Mouse (Mus musculus) embryonic facial prominence, embryonic 11.5 days (tissue): ENCODE results near the gene 5830473C10Rik. TPM values are rescaled to one million over a fixed set of nuclear protein-coding genes. Genes with fewer than 3 reads are reported as not detected.

Experiments
- ATAC-seq: fragments of 200-750 bp; cut with Nextera tagmentation; replicated peaks from 2 replicates; pipeline ENCODE4 v1.8.0; 2017; ENCODE audit warnings: low read depth; ENCODE audit not compliant: insufficient number of reproducible peaks, low FRiP score, low TSS enrichment
- DNase-seq: peaks from one replicate; pipeline ENCODE4 v3.0.0-alpha.2; 2015; ENCODE audit warnings: low spot score
- H3K27ac ChIP-seq: fragments of 300-500 bp; sonication (generic); replicated peaks from 2 replicates; pipeline ENCODE4 v1.5.1; 2014; ENCODE audit warnings: mild to moderate bottlenecking, low read depth, low read length, control low read depth
- H3K27me3 ChIP-seq: fragments of 300-500 bp; sonication (generic); 2 replicates; pipeline ENCODE4 v1.6.1; 2014; ENCODE audit warnings: mild to moderate bottlenecking, low read length, moderate library complexity, mixed read lengths; ENCODE audit not compliant: control insufficient read depth, insufficient read depth
- H3K36me3 ChIP-seq: fragments of 300-500 bp; sonication (generic); replicated peaks from 2 replicates; pipeline ENCODE4 v1.6.1; 2014; ENCODE audit warnings: low read depth, mild to moderate bottlenecking, low read length, moderate library complexity, mixed read lengths; ENCODE audit not compliant: control insufficient read depth, insufficient read depth
- H3K4me1 ChIP-seq: fragments of 300-500 bp; sonication (generic); 2 replicates; pipeline ENCODE4 v1.6.1; 2014; ENCODE audit warnings: low read length, mixed read lengths; ENCODE audit not compliant: control insufficient read depth, insufficient read depth
- H3K4me2 ChIP-seq: fragments of 300-500 bp; sonication (generic); 2 replicates; pipeline ENCODE4 v1.6.1; 2014; ENCODE audit warnings: low read depth, mild to moderate bottlenecking, control low read depth, low read length, moderate library complexity
- H3K4me3 ChIP-seq: fragments of 300-500 bp; sonication (generic); 2 replicates; pipeline ENCODE4 v1.5.1; 2014; ENCODE audit warnings: low read depth, low read length, control low read depth
- H3K9ac ChIP-seq: fragments of 300-500 bp; sonication (generic); replicated peaks from 2 replicates; pipeline ENCODE4 v1.6.1; 2014; ENCODE audit warnings: mild to moderate bottlenecking, control low read depth, low read length
- H3K9me3 ChIP-seq: fragments of 300-500 bp; sonication (generic); replicated peaks from 2 replicates; pipeline ENCODE4 v1.6.1; 2016; ENCODE audit warnings: mild to moderate bottlenecking, low read length, inconsistent platforms, mixed read lengths; ENCODE audit not compliant: control insufficient read depth
- WGBS: fragments of 180-500 bp; shearing (Covaris S2); extraction: QIAGEN DNeasy Blood & Tissue Kit; methylation state at CpG from one replicate; pipeline ENCODE4 v1.1.7; 2014; 5-methylcytosine and 5-hydroxymethylcytosine counted together
- polyA plus RNA-seq: library from polyadenylated mRNA; unstranded; fragments of >200 nt; fragmentation: Nextera tagmentation; extraction: Ambion mirVana; gene quantifications from 2 replicates; pipeline ENCODE4 v1.2.1, GENCODE M21; 2014

5830473C10Rik gene
- polyA plus RNA-seq, 1 experiment from 2014 or later, result not detected

- Histone ChIP-seq H3K36me3 (no peaks in the 10 kb centered on the region), H3K9ac (no peak overlapping the region), H3K27me3 (no peaks in the 10 kb centered on the region), H3K4me3 (no peak overlapping the region), H3K9me3 (no peaks in the 10 kb centered on the region), H3K4me2 (no peak overlapping the region), H3K4me1 (no peaks in the 10 kb centered on the region), H3K27ac (no peak overlapping the region)
- WGBS, result 86% methylated on average over 7 of the region's 7 CpGs
- DNase-seq (no peak), ATAC-seq (no peak)
Measured at GRCm38 (mm10) chr5:90584799-90585198, 23.9 kb downstream of the 5830473C10Rik start.

GRCm38 (mm10) chr5:90586511-90586910 lies 25.6 kb downstream of the 5830473C10Rik start:
- no peaks in the 10 kb centered on the region for H3K4me1 ChIP-seq
- H3K4me3 ChIP-seq, result no peak overlapping the region
- no peaks in the 10 kb centered on the region for H3K9me3 ChIP-seq
- DNase-seq (no peak), ATAC-seq (no peak)
- H3K9ac ChIP-seq, result no peak overlapping the region
- H3K4me2 ChIP-seq, result no peak overlapping the region
- no peak overlapping the region for H3K27ac ChIP-seq
- WGBS, result 81% methylated on average over 5 of the region's 5 CpGs
- no peaks in the 10 kb centered on the region for H3K27me3 ChIP-seq
- no peaks in the 10 kb centered on the region for H3K36me3 ChIP-seq

GRCm38 (mm10) chr5:90588104-90588503 lies 27.2 kb downstream of the 5830473C10Rik start:
- ATAC-seq (no peak), DNase-seq (no peak)
- H3K36me3 ChIP-seq, result no peaks in the 10 kb centered on the region
- no peak overlapping the region for H3K4me2 ChIP-seq
- H3K9ac ChIP-seq, result no peak overlapping the region
- no peaks in the 10 kb centered on the region for H3K9me3 ChIP-seq
- H3K27me3 ChIP-seq, result no peaks in the 10 kb centered on the region
- WGBS, result 87% methylated on average over 5 of the region's 5 CpGs
- H3K4me3 ChIP-seq, result no peak overlapping the region
- H3K4me1 ChIP-seq, result no peaks in the 10 kb centered on the region
- no peak overlapping the region for H3K27ac ChIP-seq

DNA sequence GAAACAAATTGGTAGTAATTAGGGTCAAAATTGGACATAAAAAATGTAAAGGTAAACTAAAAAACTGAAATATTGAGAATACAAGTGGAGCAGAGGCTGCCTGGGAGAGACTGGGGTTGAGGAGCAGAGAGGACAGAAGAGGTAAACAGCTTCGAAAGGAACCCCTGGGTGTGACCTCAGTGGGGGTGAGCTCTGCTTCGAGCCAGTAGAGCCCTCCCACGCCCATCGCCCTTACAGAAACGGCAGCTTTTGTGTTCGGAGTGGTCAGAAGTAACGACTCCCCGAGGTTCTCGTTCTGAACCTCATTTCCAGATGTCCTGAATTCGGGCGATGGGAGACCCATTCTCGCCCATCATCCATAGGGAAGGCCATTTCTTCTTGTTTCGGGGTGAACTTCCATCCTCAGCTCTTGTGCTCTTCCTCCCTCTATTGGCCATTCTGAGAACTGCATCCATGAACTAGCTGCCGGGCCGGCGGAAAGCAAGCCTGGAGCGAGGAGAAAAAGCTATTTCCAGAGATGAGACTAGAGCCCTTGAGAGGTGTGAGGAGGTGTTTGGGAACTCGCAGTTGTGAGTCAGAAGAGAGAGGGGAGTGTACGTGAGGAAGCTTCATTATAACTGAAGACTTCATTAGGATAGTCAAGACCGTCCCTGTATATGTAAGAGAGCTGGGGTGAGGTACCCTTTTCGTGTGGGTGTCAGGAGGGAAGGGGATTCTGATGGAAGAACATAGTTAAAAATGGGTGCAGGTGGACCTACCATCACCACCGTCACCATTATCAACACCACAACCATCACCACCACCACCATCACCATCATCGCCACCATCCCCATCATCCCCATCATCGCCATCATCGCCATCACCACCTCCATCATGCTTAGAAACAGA lies 28.0 kb downstream of the 5830473C10Rik start:
- Histone ChIP-seq H3K27me3 (no peaks in the 10 kb centered on the region), H3K4me2 (peak overlapping the region; percentile 28), H3K4me3 (no peak overlapping the region), H3K4me1 (no peaks in the 10 kb centered on the region), H3K36me3 (no peaks in the 10 kb centered on the region), H3K9ac (no peak overlapping the region), H3K9me3 (no peaks in the 10 kb centered on the region), H3K27ac (no peak overlapping the region)
- DNase-seq (peak; percentile 86), ATAC-seq (peak; percentile 48; the same call in 1 of the 2 replicates)
- WGBS, result 22% methylated on average over 25 of the region's 25 CpGs

GRCm38 (mm10) chr5:90590676-90591075 lies 29.8 kb downstream of the 5830473C10Rik start:
- H3K4me2 ChIP-seq, result no peak overlapping the region
- no peaks in the 10 kb centered on the region for H3K27me3 ChIP-seq
- no peak overlapping the region for H3K27ac ChIP-seq
- no peak overlapping the region for H3K9ac ChIP-seq
- no peaks in the 10 kb centered on the region for H3K36me3 ChIP-seq
- ATAC-seq (no peak), DNase-seq (no peak)
- no peak overlapping the region for H3K4me3 ChIP-seq
- H3K9me3 ChIP-seq, result no peaks in the 10 kb centered on the region
- WGBS, result 87% methylated on average over 10 of the region's 10 CpGs
- no peaks in the 10 kb centered on the region for H3K4me1 ChIP-seq

DNA sequence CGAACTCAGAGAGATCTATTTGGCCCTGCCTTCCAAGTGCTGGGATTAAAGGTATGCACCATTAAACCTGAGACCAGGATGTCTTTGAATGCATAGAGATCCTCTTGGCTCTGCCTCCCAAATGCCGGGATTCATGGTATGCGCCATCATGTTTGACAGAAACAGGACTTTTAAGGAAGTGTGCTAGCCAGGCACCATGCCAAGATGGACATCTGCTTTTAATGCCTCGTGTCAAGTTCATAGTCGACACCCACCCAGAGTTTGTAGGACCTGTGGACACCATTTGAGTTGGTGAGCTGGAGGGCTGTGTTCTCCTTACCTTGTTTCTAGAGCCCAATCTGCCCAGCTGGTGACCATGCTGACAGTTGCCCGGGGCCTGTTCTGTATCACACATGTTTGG lies 31.0 kb downstream of the 5830473C10Rik start:
- H3K9me3 ChIP-seq, result no peaks in the 10 kb centered on the region
- DNase-seq (no peak), ATAC-seq (no peak)
- H3K4me1 ChIP-seq, result no peaks in the 10 kb centered on the region
- H3K27me3 ChIP-seq, result no peaks in the 10 kb centered on the region
- no peak overlapping the region for H3K4me2 ChIP-seq
- H3K36me3 ChIP-seq, result no peaks in the 10 kb centered on the region
- H3K27ac ChIP-seq, result no peak overlapping the region
- H3K9ac ChIP-seq, result no peak overlapping the region
- WGBS, result 85% methylated on average over 6 of the region's 6 CpGs
- no peak overlapping the region for H3K4me3 ChIP-seq

DNA sequence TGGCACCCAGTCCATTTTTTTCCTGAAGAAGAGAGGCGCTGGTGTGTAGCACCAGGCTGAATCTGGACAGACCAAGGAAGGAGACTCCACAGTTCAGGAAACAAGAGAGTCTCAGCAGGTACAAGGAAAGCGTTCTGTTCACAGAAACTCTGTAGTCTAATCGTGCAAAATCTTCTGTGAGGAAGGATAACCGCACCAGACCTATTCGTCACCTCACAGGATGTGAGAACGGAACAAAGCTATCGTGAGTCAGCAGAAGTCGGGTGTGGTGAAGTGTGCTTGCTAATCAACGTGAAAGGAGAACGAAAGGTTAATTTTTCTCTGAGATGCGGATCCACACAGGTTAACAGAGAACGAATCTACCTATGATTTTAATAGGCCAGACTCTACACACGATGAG lies 34.0 kb downstream of the 5830473C10Rik start:
- Histone ChIP-seq H3K4me2 (no peak overlapping the region), H3K36me3 (no peaks in the 10 kb centered on the region), H3K27ac (no peak overlapping the region), H3K4me3 (no peak overlapping the region), H3K9me3 (no peaks in the 10 kb centered on the region), H3K9ac (no peak overlapping the region), H3K27me3 (no peaks in the 10 kb centered on the region), H3K4me1 (no peaks in the 10 kb centered on the region)
- no peak for ATAC-seq
- no peak for DNase-seq
- whole genome bisulfite sequencing, result 90% methylated on average over 13 of the region's 13 CpGs

DNA sequence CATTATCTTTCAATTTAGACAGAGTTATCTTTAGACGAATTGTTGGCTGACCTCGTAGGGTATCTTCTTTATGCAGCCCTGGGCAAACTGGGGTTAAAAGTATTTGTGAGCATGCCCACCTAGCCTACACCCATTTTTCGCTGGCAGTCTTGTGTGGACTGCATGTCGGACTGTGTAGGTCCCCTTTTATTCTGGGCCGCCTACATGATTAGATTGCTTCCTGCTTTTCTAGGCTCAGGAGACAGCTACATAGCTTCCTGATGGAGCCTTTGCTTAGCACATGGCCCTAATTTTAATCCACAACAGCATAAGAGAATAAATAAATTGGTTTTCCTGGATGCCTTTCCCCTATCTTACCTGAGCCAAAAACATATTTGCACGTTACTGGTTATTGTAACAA lies 35.2 kb downstream of the 5830473C10Rik start:
- no peaks in the 10 kb centered on the region for H3K27me3 ChIP-seq
- H3K4me2 ChIP-seq, result no peak overlapping the region
- no peak overlapping the region for H3K4me3 ChIP-seq
- DNase-seq, result no peak
- no peak overlapping the region for H3K27ac ChIP-seq
- ATAC-seq, result no peak
- H3K4me1 ChIP-seq, result no peaks in the 10 kb centered on the region
- no peaks in the 10 kb centered on the region for H3K36me3 ChIP-seq
- WGBS, result 79% methylated on average over 6 of the region's 6 CpGs
- H3K9ac ChIP-seq, result no peak overlapping the region
- H3K9me3 ChIP-seq, result no peaks in the 10 kb centered on the region
